Mouse (Mus musculus) intestine, embryonic 14.5 days (tissue): ENCODE data around the gene Grtp1. TPM values are rescaled to one million over a fixed set of nuclear protein-coding genes. Genes with fewer than 3 reads are reported as not detected.

Source experiments
- ATAC-seq: fragments of 200-750 bp; cut with Nextera tagmentation; replicated peaks from 2 replicates; pipeline ENCODE4 v1.8.0; 2017; ENCODE audit warnings: low read depth, moderate number of reproducible peaks, moderate TSS enrichment, moderate library complexity; ENCODE audit not compliant: low FRiP score, low TSS enrichment
- DNase-seq: peaks from one replicate; pipeline ENCODE4 v3.0.0-alpha.2; 2018; ENCODE audit warnings: low spot score
- H3K27ac ChIP-seq: fragments of 300-500 bp; sonication (generic); 2 replicates; pipeline ENCODE4 v1.5.1; 2014; ENCODE audit warnings: low read depth, mild to moderate bottlenecking, control low read depth
- H3K27me3 ChIP-seq: fragments of 300-500 bp; sonication (generic); replicated peaks from 2 replicates; pipeline ENCODE4 v1.6.1; 2014; ENCODE audit warnings: low read length, control low read depth; ENCODE audit not compliant: control insufficient read depth, insufficient read depth
- H3K36me3 ChIP-seq: fragments of 300-500 bp; sonication (generic); 2 replicates; pipeline ENCODE4 v1.6.1; 2014; ENCODE audit warnings: low read length, control low read depth; ENCODE audit not compliant: control insufficient read depth, insufficient read depth
- H3K4me1 ChIP-seq: fragments of 300-500 bp; sonication (generic); replicated peaks from 2 replicates; pipeline ENCODE4 v1.6.1; 2014; ENCODE audit warnings: low read length, control low read depth, mixed read lengths; ENCODE audit not compliant: control insufficient read depth, insufficient read depth
- H3K4me2 ChIP-seq: fragments of 300-500 bp; sonication (generic); 2 replicates; pipeline ENCODE4 v1.6.1; 2014; ENCODE audit warnings: low read length
- H3K4me3 ChIP-seq: fragments of 300-500 bp; sonication (generic); 2 replicates; pipeline ENCODE4 v1.5.1; 2014; ENCODE audit warnings: low read depth, low read length, control low read depth, mixed read lengths
- H3K9ac ChIP-seq: fragments of 300-500 bp; sonication (generic); 2 replicates; pipeline ENCODE4 v1.6.1; 2014; ENCODE audit warnings: mild to moderate bottlenecking, low read length
- H3K9me3 ChIP-seq: fragments of 300-500 bp; sonication (generic); 2 replicates; pipeline ENCODE4 v1.6.1; 2016; ENCODE audit warnings: low read length, control low read depth; ENCODE audit not compliant: control insufficient read depth
- whole genome bisulfite sequencing: fragments of 180-500 bp; shearing (Covaris S2); extraction: QIAGEN DNeasy Blood & Tissue Kit; methylation state at CpG from one replicate; pipeline ENCODE4 v1.1.7; 2014; 5-methylcytosine and 5-hydroxymethylcytosine counted together
- polyA plus RNA-seq: library from polyadenylated mRNA; unstranded; fragments of >200 nt; fragmentation: Nextera tagmentation; extraction: Ambion mirVana; gene quantifications from 2 replicates; pipeline ENCODE4 v1.2.1, GENCODE M21; 2014

Grtp1 gene
- polyA plus RNA-seq, 1 experiment from 2014 or later = 49.1 TPM

- Histone ChIP-seq H3K4me1 (no peaks in the 10 kb centered on the region), H3K27ac (no peak overlapping the region), H3K27me3 (no peaks in the 10 kb centered on the region), H3K9me3 (no peaks in the 10 kb centered on the region), H3K4me2 (no peak overlapping the region), H3K9ac (no peak overlapping the region), H3K4me3 (no peak overlapping the region), H3K36me3 (no peaks in the 10 kb centered on the region)
- WGBS = 43% methylated on average over 9 of the region's 9 CpGs
- ATAC-seq = no peak
- DNase-seq = no peak
Observed at GRCm38 (mm10) chr8:13228923-13229610, 28.6 kb upstream of the Grtp1 start.

DNA sequence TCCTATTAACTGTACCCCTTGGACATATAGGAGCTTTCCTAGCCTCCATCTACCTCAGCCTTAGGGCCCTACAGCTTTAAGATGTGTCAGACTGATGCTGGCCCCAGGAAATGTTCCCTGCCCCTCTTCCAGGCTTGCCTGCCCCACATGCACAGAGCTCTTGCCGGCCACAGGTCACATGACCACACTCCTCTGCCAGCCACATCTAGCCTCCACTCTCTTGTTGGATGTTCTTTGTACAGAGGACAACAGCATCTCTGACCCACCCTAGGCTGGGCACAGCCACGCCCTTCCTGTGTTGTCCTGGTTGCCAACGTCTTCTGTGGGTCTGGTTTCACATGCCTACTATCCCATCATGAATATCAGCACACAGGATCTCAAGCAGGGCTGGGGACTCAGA, 26.8 kb upstream of the Grtp1 start:
- Histone ChIP-seq H3K27me3 (no peaks in the 10 kb centered on the region), H3K4me2 (no peak overlapping the region), H3K27ac (no peak overlapping the region), H3K4me1 (no peaks in the 10 kb centered on the region), H3K9me3 (no peaks in the 10 kb centered on the region), H3K9ac (no peak overlapping the region), H3K4me3 (no peak overlapping the region), H3K36me3 (no peaks in the 10 kb centered on the region)
- DNase-seq (no peak), ATAC-seq (no peak)
- whole genome bisulfite sequencing = 60% methylated on average over 3 of the region's 3 CpGs

GRCm38 (mm10) chr8:13226288-13226687, 25.9 kb upstream of the Grtp1 start:
- Histone ChIP-seq H3K27me3 (no peaks in the 10 kb centered on the region), H3K4me1 (no peaks in the 10 kb centered on the region), H3K4me3 (no peak overlapping the region), H3K9ac (no peak overlapping the region), H3K9me3 (no peaks in the 10 kb centered on the region), H3K36me3 (no peaks in the 10 kb centered on the region), H3K4me2 (no peak overlapping the region), H3K27ac (no peak overlapping the region)
- no peak for ATAC-seq
- 66% methylated on average over 6 of the region's 6 CpGs for WGBS
- DNase-seq = no peak

- no peaks in the 10 kb centered on the region for H3K36me3 ChIP-seq
Observed at GRCm38 (mm10) chr8:13224426-13224825, 24.0 kb upstream of the Grtp1 start.

DNA sequence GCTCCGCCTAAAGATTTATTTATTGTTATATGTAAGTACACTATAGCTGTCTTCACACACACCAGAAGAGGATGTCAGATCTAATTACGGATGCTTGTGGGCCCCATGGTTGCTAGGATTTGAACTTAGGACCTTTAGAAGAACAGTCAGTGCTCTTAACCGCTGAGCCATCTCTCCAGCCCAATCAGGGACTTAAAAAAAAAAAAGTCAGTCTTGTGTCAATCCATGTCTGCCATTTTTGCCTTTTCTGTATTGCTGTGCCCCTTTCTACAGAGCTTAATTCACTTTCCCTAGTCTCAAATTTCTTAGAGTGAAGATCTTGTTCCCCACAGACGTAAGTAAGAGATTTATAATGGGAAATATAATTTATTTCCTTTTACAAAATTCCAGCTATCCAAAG, 18.0 kb upstream of the Grtp1 start:
- no peak overlapping the region for H3K27ac ChIP-seq
- DNase-seq = no peak
- WGBS = 89% methylated on average over 4 of the region's 4 CpGs
- ATAC-seq = no peak
- peaks cover 3% of the 10 kb centered on the region; the same call in 1 of the 2 replicates for H3K4me1 ChIP-seq
- H3K4me2 ChIP-seq = no peak overlapping the region
- H3K4me3 ChIP-seq = no peak overlapping the region
- no peak overlapping the region for H3K9ac ChIP-seq
- H3K27me3 ChIP-seq = no peaks in the 10 kb centered on the region
- no peaks in the 10 kb centered on the region for H3K9me3 ChIP-seq
- H3K36me3 ChIP-seq = no peaks in the 10 kb centered on the region

More at GRCm38 (mm10) chr8:13224426-13224825, 24.0 kb upstream of the Grtp1 start:
- Histone ChIP-seq H3K4me3 (no peak overlapping the region), H3K27ac (no peak overlapping the region), H3K4me1 (no peaks in the 10 kb centered on the region), H3K9me3 (no peaks in the 10 kb centered on the region), H3K4me2 (no peak overlapping the region), H3K27me3 (no peaks in the 10 kb centered on the region), H3K9ac (no peak overlapping the region)
- WGBS = 83% methylated on average over 9 of the region's 9 CpGs
- ATAC-seq = no peak
- no peak for DNase-seq

DNA sequence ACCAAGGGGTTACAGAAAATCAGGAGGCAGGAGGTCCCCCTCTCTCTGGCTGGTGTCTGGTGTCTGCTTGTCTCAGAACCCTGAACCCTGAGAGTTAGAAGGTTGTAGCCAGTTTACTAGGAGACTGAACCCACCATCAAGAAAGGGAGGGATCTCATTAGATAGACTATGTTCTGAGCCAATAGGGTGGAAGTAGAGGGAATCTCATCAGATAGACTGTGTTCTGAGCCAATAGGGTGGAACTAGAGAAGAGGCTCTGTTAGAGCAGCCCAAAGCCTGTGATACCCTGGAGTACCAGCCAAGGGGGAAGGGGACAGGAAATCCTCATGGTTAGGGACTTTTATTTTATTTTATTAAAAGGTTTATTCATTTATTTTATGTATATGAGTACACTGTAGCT, 17.6 kb upstream of the Grtp1 start:
- peaks cover 3% of the 10 kb centered on the region; the same call in 1 of the 2 replicates for H3K4me1 ChIP-seq
- no peaks in the 10 kb centered on the region for H3K9me3 ChIP-seq
- no peak overlapping the region for H3K9ac ChIP-seq
- no peak overlapping the region for H3K27ac ChIP-seq
- H3K27me3 ChIP-seq = no peaks in the 10 kb centered on the region
- DNase-seq = no peak
- H3K4me2 ChIP-seq = no peak overlapping the region
- no peak overlapping the region for H3K4me3 ChIP-seq
- ATAC-seq = no peak
- H3K36me3 ChIP-seq = no peaks in the 10 kb centered on the region

DNA sequence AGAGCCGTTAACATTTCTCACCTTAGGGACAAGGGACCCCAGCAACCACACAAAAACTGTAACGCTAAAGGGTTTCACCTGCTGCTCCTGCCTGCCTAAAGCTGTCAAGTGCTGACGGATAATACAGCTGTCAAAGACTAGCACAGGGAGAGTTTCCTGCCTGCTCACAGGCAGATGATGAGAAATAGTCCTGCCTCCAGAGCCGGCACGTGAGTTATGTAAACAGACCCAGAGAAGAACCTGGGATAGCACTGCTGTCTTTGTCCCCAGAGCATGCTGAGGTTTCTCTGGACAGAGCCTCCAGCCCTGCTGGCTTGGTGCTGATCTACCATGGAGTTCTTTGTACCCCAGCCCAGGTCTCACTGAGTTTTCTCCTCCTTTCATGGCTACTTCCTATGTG, 16.7 kb upstream of the Grtp1 start:
- Histone ChIP-seq H3K9ac (no peak overlapping the region), H3K27ac (no peak overlapping the region), H3K27me3 (no peaks in the 10 kb centered on the region), H3K36me3 (no peaks in the 10 kb centered on the region), H3K9me3 (no peaks in the 10 kb centered on the region), H3K4me2 (no peak overlapping the region), H3K4me1 (peaks cover 3% of the 10 kb centered on the region; the same call in 1 of the 2 replicates), H3K4me3 (no peak overlapping the region)
- DNase-seq = no peak
- WGBS = 13% methylated on average over 5 of the region's 5 CpGs
- no peak for ATAC-seq

DNA sequence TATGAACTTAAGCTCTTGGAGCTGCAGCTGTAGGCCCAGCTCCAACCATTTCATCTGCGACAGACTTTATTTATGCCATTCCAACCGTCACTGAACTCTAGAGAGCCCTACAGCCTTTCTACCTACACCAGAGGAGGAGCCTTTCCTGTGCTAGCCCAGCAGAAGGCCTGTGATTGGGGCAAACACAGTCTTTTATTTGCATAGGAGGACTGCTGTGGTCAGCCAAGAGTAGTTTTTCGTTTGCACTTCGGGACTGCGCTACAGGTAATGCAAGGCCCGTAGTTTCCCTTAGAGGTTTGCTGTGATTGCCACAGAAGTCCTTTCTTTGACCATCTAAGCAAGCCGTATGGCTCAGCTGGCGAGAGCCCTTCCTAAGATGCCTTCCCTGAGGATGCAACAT, 16.0 kb upstream of the Grtp1 start:
- 61% methylated on average over 8 of the region's 8 CpGs for WGBS
- H3K27me3 ChIP-seq = no peaks in the 10 kb centered on the region

More for the DNA sequence above, 16.0 kb upstream of the Grtp1 start:
- no peak overlapping the region for H3K9ac ChIP-seq
- H3K27ac ChIP-seq = no peak overlapping the region
- no peaks in the 10 kb centered on the region for H3K9me3 ChIP-seq
- no peak for ATAC-seq
- H3K36me3 ChIP-seq = no peaks in the 10 kb centered on the region
- H3K4me2 ChIP-seq = no peak overlapping the region
- H3K4me3 ChIP-seq = no peak overlapping the region
- DNase-seq = no peak
- peaks cover 3% of the 10 kb centered on the region; the same call in 1 of the 2 replicates for H3K4me1 ChIP-seq
